Mouse (Mus musculus) lung, postnatal 0 days (tissue): ENCODE measurements around the gene Dcun1d1. TPM values are rescaled to one million over a fixed set of nuclear protein-coding genes. Genes with fewer than 3 reads are reported as not detected.

ENCODE experiments used
- ATAC-seq: fragments of 200-750 bp; cut with Nextera tagmentation; 2 replicates; pipeline ENCODE4 v1.8.0; 2017; ENCODE audit warnings: moderate library complexity
- DNase-seq: peaks from one replicate; pipeline ENCODE4 v3.0.0-alpha.2; 2016; ENCODE audit warnings: low spot score
- H3K27ac ChIP-seq: fragments of 300-500 bp; sonication (generic); 2 replicates; pipeline ENCODE4 v1.5.1; 2014; ENCODE audit warnings: antibody characterized with exemption, mild to moderate bottlenecking, low read length, mixed read lengths
- H3K27me3 ChIP-seq: fragments of 300-500 bp; sonication (generic); replicated peaks from 2 replicates; pipeline ENCODE4 v1.6.1; 2014; ENCODE audit warnings: low read length, mixed read lengths; ENCODE audit not compliant: insufficient read depth
- H3K36me3 ChIP-seq: fragments of 300-500 bp; sonication (generic); 2 replicates; pipeline ENCODE4 v1.6.1; 2014; ENCODE audit warnings: low read length, mixed read lengths; ENCODE audit not compliant: insufficient read depth
- H3K4me1 ChIP-seq: fragments of 300-500 bp; sonication (generic); 2 replicates; pipeline ENCODE4 v1.6.1; 2014; ENCODE audit warnings: antibody characterized with exemption, low read depth, low read length, mixed read lengths; ENCODE audit not compliant: insufficient read depth
- H3K4me2 ChIP-seq: fragments of 300-500 bp; sonication (generic); replicated peaks from 2 replicates; pipeline ENCODE4 v1.6.1; 2014; ENCODE audit warnings: low read depth, mild to moderate bottlenecking, low read length, moderate library complexity, mixed read lengths
- H3K4me3 ChIP-seq: fragments of 300-500 bp; sonication (generic); 2 replicates; pipeline ENCODE4 v1.5.1; 2014; ENCODE audit warnings: low read depth, low read length
- H3K9ac ChIP-seq: fragments of 300-500 bp; sonication (generic); replicated peaks from 2 replicates; pipeline ENCODE4 v1.6.1; 2014; ENCODE audit warnings: low read depth, mild to moderate bottlenecking
- H3K9me3 ChIP-seq: fragments of 300-500 bp; sonication (generic); 2 replicates; pipeline ENCODE4 v1.6.1; 2016; ENCODE audit warnings: low read length, mixed read lengths
- CTCF ChIP-seq: IDR thresholded peaks from 2 replicates; pipeline ENCODE4 v1.5.1; 2016; ENCODE audit warnings: antibody characterized with exemption, mild to moderate bottlenecking
- EP300 ChIP-seq: IDR thresholded peaks from 2 replicates; pipeline ENCODE4 v1.6.1; 2016; ENCODE audit warnings: antibody characterized with exemption, mild to moderate bottlenecking, control low read depth
- WGBS: fragments of 180-500 bp; shearing (Covaris S2); extraction: QIAGEN DNeasy Blood & Tissue Kit; methylation state at CpG from one replicate; pipeline ENCODE4 v1.1.7; 2014; 5-methylcytosine and 5-hydroxymethylcytosine counted together
- polyA plus RNA-seq: library from polyadenylated mRNA; unstranded; fragments of >200 nt; fragmentation: Nextera tagmentation; extraction: Ambion mirVana; gene quantifications from 2 replicates; pipeline ENCODE4 v1.2.1, GENCODE M21; 2015

Gene Dcun1d1
- polyA plus RNA-seq, 1 experiment from 2014 or later, result 78.1 TPM

DNA sequence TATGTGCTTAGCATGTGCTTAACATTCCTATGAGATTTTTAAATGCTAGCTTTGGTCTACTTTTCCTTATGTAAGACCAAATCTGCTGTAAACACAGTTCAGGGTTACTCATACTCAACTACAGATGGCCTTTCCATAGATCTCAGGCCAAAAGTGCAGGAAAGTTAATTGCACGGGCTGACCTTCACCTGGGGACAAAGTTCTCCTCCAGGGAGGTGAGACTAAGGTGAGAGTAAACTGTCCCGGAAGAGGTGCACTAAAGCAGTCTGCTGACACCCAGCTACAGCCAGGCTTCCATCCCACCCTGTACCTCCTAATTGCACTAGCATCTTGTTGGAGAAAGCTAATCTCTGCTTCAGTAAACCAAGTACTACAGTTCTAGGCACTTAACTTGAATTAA is 11.4 kb downstream of the Dcun1d1 start:
- Histone ChIP-seq H3K4me2 (no peak overlapping the region), H3K27me3 (no peaks in the 10 kb centered on the region), H3K4me3 (no peak overlapping the region), H3K4me1 (peaks cover 7% of the 10 kb centered on the region; the same call in 1 of the 2 replicates), H3K36me3 (no peaks in the 10 kb centered on the region), H3K9me3 (no peaks in the 10 kb centered on the region), H3K9ac (no peak overlapping the region), H3K27ac (0 out of 2 replicates have a peak overlapping the region, but pooled peaks have one; percentile 26)
- no peak for TF ChIP-seq EP300
- no peak for TF ChIP-seq CTCF
- WGBS, result 78% methylated on average over 2 of the region's 2 CpGs
- DNase-seq (no peak), ATAC-seq (no peak)

DNA sequence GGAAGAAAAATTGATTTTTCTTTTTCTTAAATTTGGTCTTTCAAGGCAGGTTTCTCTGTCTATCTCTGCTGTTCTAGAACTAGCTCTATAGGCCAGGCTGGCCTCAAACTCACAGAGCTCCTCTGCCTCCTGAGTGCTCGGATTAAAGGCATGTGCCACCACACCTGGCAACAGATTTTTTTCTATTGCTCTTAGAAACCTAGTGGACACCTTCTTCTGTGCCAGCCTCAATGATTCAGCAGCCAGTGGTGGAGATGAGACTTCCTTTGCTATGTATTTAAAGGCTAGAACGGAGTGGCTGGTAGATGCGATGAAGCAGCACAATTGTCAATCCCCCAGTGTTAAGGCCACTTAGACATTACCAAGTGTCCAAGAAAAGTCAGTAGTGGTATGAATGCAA is 13.2 kb downstream of the Dcun1d1 start:
- no peak overlapping the region for H3K9ac ChIP-seq

GRCm38 (mm10) chr3:35923495-35923894 is 13.8 kb downstream of the Dcun1d1 start:
- Histone ChIP-seq H3K9ac (no peak overlapping the region), H3K9me3 (no peaks in the 10 kb centered on the region), H3K4me1 (peaks cover 4% of the 10 kb centered on the region; the same call in 1 of the 2 replicates), H3K27ac (no peak overlapping the region), H3K4me2 (no peak overlapping the region), H3K27me3 (no peaks in the 10 kb centered on the region), H3K4me3 (no peak overlapping the region), H3K36me3 (no peaks in the 10 kb centered on the region)
- TF ChIP-seq EP300, result no peak
- TF ChIP-seq CTCF, result no peak
- no peak for DNase-seq
- ATAC-seq, result no peak; the same call in 1 of the 2 replicates
- 38% methylated on average over 7 of the region's 7 CpGs for WGBS

More for the DNA sequence above, 13.2 kb downstream of the Dcun1d1 start:
- Histone ChIP-seq H3K27ac (no peak overlapping the region), H3K9me3 (no peaks in the 10 kb centered on the region), H3K36me3 (no peaks in the 10 kb centered on the region), H3K4me3 (no peak overlapping the region), H3K4me2 (no peak overlapping the region), H3K27me3 (no peaks in the 10 kb centered on the region), H3K4me1 (peaks cover 4% of the 10 kb centered on the region; the same call in 1 of the 2 replicates)
- 72% methylated on average over 3 of the region's 3 CpGs for WGBS
- no peak for DNase-seq
- no peak for TF ChIP-seq CTCF
- no peak for ATAC-seq

DNA sequence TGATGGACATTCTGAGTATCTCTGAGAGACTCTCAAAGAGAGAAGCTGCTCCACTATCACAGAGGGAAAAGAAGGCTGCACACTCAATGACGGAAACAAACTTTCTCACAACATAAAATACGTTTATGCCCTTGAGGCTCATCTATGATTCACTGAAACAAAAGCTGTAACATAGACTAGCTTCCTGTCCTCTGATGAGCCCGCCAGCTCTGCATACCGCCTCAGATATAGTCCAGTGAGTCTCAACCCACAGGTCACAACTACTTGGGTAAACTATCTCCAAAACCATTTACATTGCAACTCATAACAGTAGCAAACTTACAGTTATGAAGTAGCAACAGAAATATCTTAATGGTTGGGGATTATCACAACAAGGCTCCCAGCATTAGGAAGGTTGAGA is 14.7 kb downstream of the Dcun1d1 start:
- Histone ChIP-seq H3K27me3 (no peaks in the 10 kb centered on the region), H3K9me3 (no peaks in the 10 kb centered on the region), H3K4me3 (no peak overlapping the region), H3K27ac (no peak overlapping the region), H3K36me3 (no peaks in the 10 kb centered on the region), H3K4me1 (peaks cover 4% of the 10 kb centered on the region; the same call in 1 of the 2 replicates), H3K4me2 (no peak overlapping the region), H3K9ac (no peak overlapping the region)
- ATAC-seq (no peak), DNase-seq (no peak)
- TF ChIP-seq EP300 (no peak), CTCF (no peak)
- 46% methylated on average over 4 of the region's 4 CpGs for whole genome bisulfite sequencing

- WGBS, result 76% methylated on average over 3 of the region's 3 CpGs
- H3K9ac ChIP-seq, result no peak overlapping the region
Measured at GRCm38 (mm10) chr3:35918229-35918628, 19.0 kb downstream of the Dcun1d1 start.

GRCm38 (mm10) chr3:35908982-35909680 is 28.1 kb downstream of the Dcun1d1 start:
- TF ChIP-seq CTCF (no peak), EP300 (no peak)
- Histone ChIP-seq H3K4me1 (no peaks in the 10 kb centered on the region), H3K9ac (no peak overlapping the region), H3K4me3 (no peak overlapping the region), H3K36me3 (0 out of 2 replicates have a peak, but pooled peaks cover 4% of the 10 kb centered on the region), H3K4me2 (no peak overlapping the region), H3K9me3 (no peaks in the 10 kb centered on the region), H3K27me3 (no peaks in the 10 kb centered on the region), H3K27ac (peak overlapping the region; percentile 54; the same call in 1 of the 2 replicates)
- 75% methylated on average over 7 of the region's 7 CpGs for WGBS
- ATAC-seq (no peak), DNase-seq (no peak)

More at GRCm38 (mm10) chr3:35918229-35918628, 19.0 kb downstream of the Dcun1d1 start:
- no peaks in the 10 kb centered on the region for H3K27me3 ChIP-seq
- no peak overlapping the region for H3K4me3 ChIP-seq
- H3K9me3 ChIP-seq, result no peaks in the 10 kb centered on the region
- DNase-seq (no peak), ATAC-seq (no peak)
- no peak overlapping the region for H3K4me2 ChIP-seq
- no peak for TF ChIP-seq CTCF
- no peak for TF ChIP-seq EP300
- H3K4me1 ChIP-seq, result no peaks in the 10 kb centered on the region; the same call in 1 of the 2 replicates
- H3K36me3 ChIP-seq, result no peaks in the 10 kb centered on the region
- H3K27ac ChIP-seq, result no peak overlapping the region
